Mouse (Mus musculus) midbrain, embryonic 15.5 days (tissue): ENCODE results near the gene Ldhd. TPM values are rescaled to one million over a fixed set of nuclear protein-coding genes. Genes with fewer than 3 reads are reported as not detected.

ENCODE experiments used
- ATAC-seq: fragments of 200-750 bp; cut with Nextera tagmentation; replicated peaks from 2 replicates; pipeline ENCODE4 v1.8.0; 2017; ENCODE audit warnings: moderate TSS enrichment
- H3K27ac ChIP-seq: fragments of 300-500 bp; sonication (generic); 2 replicates; pipeline ENCODE4 v1.5.1; 2015; ENCODE audit warnings: mild to moderate bottlenecking, inconsistent platforms
- H3K27me3 ChIP-seq: fragments of 300-500 bp; sonication (generic); replicated peaks from 2 replicates; pipeline ENCODE4 v1.6.1; 2015; ENCODE audit warnings: inconsistent platforms
- H3K36me3 ChIP-seq: fragments of 300-500 bp; sonication (generic); replicated peaks from 2 replicates; pipeline ENCODE4 v1.6.1; 2015; ENCODE audit warnings: inconsistent platforms
- H3K4me1 ChIP-seq: fragments of 300-500 bp; sonication (generic); 2 replicates; pipeline ENCODE4 v1.6.1; 2015; ENCODE audit warnings: inconsistent platforms
- H3K4me2 ChIP-seq: fragments of 300-500 bp; sonication (generic); 2 replicates; pipeline ENCODE4 v1.6.1; 2015; ENCODE audit warnings: inconsistent platforms, mild to moderate bottlenecking, moderate library complexity
- H3K4me3 ChIP-seq: fragments of 300-500 bp; sonication (generic); 2 replicates; pipeline ENCODE4 v1.5.1; 2015; ENCODE audit warnings: mild to moderate bottlenecking, inconsistent platforms
- H3K9ac ChIP-seq: fragments of 300-500 bp; sonication (generic); 2 replicates; pipeline ENCODE4 v1.6.1; 2015; ENCODE audit warnings: mild to moderate bottlenecking, inconsistent platforms
- H3K9me3 ChIP-seq: fragments of 300-500 bp; sonication (generic); 2 replicates; pipeline ENCODE4 v1.6.1; 2016; ENCODE audit warnings: inconsistent platforms
- WGBS: fragments of 180-500 bp; shearing (Covaris S2); methylation state at CpG from one replicate; pipeline ENCODE4 v1.1.7; 2015; ENCODE audit warnings: mixed read lengths; 5-methylcytosine and 5-hydroxymethylcytosine counted together
- polyA plus RNA-seq: library from polyadenylated mRNA; unstranded; fragments of >200 nt; fragmentation: Nextera tagmentation; extraction: Ambion mirVana; gene quantifications from 2 replicates; pipeline ENCODE4 v1.2.1, GENCODE M21; 2015

Gene Ldhd
- polyA plus RNA-seq, 1 experiment from 2014 or later = 0.71 TPM

DNA sequence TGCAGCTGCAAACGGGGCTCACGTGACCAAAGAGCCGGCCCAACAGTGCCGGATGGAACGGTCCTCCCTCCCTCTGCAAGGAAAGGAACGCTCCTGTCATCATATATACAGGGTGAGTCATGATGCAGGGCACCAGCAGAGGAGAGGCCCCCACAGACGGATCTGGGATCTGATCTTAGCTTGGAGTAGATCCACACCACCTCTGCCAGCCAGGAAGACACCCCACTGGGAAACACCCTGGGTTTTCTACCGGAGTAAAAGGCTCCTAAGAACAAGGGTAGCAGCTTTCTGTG lies 3.7 kb downstream of the Ldhd start:
- Histone ChIP-seq H3K4me2 (no peak overlapping the region), H3K4me1 (peaks cover 11% of the 10 kb centered on the region; the same call in 1 of the 2 replicates), H3K27me3 (no peaks in the 10 kb centered on the region), H3K4me3 (no peak overlapping the region), H3K27ac (no peak overlapping the region), H3K36me3 (no peaks in the 10 kb centered on the region), H3K9ac (no peak overlapping the region), H3K9me3 (no peaks in the 10 kb centered on the region)
- 75% methylated on average over 8 of the region's 8 CpGs for WGBS
- ATAC-seq = no peak

DNA sequence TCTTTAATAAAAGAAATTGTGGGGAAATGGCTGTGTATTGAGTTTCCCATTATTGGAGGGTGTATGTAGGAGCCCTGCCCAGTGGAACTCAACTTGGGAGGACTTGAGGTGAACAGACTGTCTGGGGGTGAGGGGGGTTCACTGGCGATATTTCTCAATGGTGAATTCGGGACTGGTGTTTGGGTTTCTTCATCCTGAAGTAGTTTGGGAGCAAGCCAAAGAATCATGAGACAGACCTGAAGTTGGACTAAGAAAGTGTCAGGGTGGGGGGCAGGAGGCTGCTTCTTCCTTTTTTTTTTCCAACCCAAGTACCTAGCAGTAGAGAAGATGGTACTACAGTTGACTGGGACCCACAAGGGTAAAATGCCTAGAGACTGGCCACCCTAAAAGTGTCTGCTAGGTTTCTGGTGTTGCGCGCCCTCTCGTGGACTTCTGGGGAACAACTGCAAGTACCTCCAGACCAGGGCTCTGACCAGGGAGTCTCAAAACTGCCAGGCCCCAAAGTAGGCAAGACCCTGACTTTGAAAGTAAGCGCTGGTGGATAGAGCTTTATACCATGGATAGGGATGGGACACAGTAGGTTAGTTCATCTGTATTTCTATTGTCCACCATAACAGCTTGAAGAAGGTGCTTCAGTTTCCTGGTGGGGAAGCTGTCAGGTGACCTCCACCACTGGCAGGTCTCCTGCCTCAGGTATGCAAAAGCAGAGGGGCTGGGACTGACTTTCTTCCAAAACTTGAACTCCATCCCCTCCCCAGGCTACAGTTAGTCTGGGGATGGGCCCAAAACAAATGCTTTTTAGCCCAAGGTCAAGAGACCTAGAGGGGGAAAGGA lies 4.3 kb downstream of the Ldhd start:
- no peaks in the 10 kb centered on the region for H3K36me3 ChIP-seq
- whole genome bisulfite sequencing = 31% methylated on average over 6 of the region's 6 CpGs
- no peaks in the 10 kb centered on the region for H3K27me3 ChIP-seq
- no peak overlapping the region for H3K27ac ChIP-seq
- no peak for ATAC-seq
- peaks cover 12% of the 10 kb centered on the region; the same call in 1 of the 2 replicates for H3K4me1 ChIP-seq
- H3K4me3 ChIP-seq = no peak overlapping the region
- H3K9me3 ChIP-seq = no peaks in the 10 kb centered on the region
- H3K9ac ChIP-seq = no peak overlapping the region
- H3K4me2 ChIP-seq = no peak overlapping the region

DNA sequence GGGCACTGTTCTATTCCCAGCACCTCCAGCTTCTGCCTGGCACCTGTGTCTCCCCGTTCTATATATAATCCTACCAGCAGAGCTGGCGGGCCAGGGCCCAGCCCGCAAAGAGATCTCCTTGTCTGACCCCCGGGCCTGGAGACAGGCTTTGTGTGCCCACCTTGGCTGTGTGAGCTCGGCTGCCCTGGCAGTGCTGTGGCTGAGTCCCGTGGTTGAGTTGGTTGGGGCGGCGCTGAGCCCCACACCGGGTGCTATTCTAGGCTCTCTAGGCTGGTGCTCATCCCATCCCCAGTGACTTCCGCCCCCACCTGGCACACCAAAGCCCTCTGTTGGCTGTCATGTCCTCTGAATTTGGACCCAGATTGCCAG lies 5.3 kb downstream of the Ldhd start:
- H3K9me3 ChIP-seq = no peaks in the 10 kb centered on the region
- no peak overlapping the region for H3K27ac ChIP-seq
- no peaks in the 10 kb centered on the region for H3K27me3 ChIP-seq
- peaks cover 9% of the 10 kb centered on the region; the same call in 1 of the 2 replicates for H3K4me1 ChIP-seq
- no peak overlapping the region for H3K4me2 ChIP-seq
- H3K4me3 ChIP-seq = no peak overlapping the region
- no peak for ATAC-seq
- no peak overlapping the region for H3K9ac ChIP-seq
- WGBS = 90% methylated on average over 10 of the region's 10 CpGs
- H3K36me3 ChIP-seq = no peaks in the 10 kb centered on the region

DNA sequence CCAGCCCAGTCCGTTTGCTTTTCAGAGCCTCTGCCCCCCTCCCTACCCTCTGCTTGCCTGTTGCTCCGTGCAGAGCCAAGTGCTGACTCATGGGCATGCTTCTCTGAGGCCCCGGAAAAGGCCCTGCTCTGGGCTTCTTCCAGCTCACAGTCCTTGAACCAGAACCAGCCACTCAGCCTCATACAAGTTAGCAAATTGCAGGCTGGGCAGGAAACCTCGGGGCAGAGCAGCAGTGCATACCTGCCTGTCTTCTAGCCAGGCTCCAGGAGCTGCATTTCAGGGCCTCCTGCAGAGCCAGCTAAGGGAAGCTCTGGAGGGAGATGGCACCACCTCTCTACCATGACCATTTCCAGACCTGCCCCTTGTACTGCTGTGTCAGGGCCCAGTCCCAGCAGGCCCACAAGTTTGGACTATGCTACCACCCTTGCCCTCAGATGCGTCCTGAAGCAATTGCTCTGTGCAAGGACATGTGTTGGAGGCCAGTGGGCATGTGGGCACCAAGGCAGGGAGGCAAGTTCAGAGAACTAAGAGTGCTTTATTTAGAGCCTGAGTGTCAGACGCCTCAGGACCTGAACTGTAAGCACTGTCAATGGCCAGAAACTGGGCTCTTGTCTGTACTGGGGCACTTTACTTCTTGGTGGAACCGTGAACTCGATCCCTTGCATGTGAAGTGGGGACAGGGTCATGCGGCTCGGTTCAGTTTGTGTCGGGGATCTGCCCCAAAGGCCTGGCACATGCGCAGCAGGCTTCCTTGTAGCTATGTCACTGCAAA lies 5.9 kb downstream of the Ldhd start:
- no peak overlapping the region for H3K4me3 ChIP-seq
- H3K9me3 ChIP-seq = no peaks in the 10 kb centered on the region
- WGBS = 84% methylated on average over 12 of the region's 12 CpGs
- no peaks in the 10 kb centered on the region for H3K36me3 ChIP-seq
- no peak overlapping the region for H3K27ac ChIP-seq
- no peak; the same call in 1 of the 2 replicates for ATAC-seq
- 0 out of 2 replicates have a peak, but pooled peaks cover 6% of the 10 kb centered on the region for H3K4me1 ChIP-seq
- no peak overlapping the region for H3K4me2 ChIP-seq
- H3K27me3 ChIP-seq = no peaks in the 10 kb centered on the region
- no peak overlapping the region for H3K9ac ChIP-seq

DNA sequence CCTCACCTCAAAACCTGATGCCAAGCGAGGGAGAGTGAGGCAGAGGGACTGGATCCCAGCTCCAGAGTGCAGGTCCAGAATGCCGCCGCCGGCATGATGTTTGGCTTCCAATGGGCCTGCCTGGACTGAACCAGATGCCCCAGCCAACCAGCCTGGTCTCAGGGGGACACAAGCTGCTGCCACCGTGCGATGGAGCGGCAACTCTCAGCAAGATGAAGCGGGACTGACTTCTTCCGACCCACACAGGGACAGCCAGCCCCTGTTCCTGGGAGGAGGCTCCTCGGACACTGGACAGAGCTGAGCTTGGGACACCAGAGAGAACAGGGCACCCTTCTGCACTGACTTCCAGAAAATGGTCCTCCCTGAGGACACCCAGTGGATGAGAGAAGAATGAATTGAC lies 7.6 kb downstream of the Ldhd start:
- H3K4me1 ChIP-seq = 0 out of 2 replicates have a peak, but pooled peaks cover 6% of the 10 kb centered on the region
- 0 out of 2 replicates have a peak overlapping the region, but pooled peaks have one; percentile 42 for H3K27ac ChIP-seq
- H3K36me3 ChIP-seq = no peaks in the 10 kb centered on the region
- 69% methylated on average over 10 of the region's 10 CpGs for WGBS
- no peak for ATAC-seq
- no peak overlapping the region for H3K4me3 ChIP-seq
- H3K9me3 ChIP-seq = no peaks in the 10 kb centered on the region
- no peak overlapping the region for H3K4me2 ChIP-seq
- H3K9ac ChIP-seq = no peak overlapping the region
- no peaks in the 10 kb centered on the region for H3K27me3 ChIP-seq

GRCm38 (mm10) chr8:111622104-111622503 lies 8.1 kb downstream of the Ldhd start:
- Histone ChIP-seq H3K4me3 (no peak overlapping the region), H3K27ac (0 out of 2 replicates have a peak overlapping the region, but pooled peaks have one; percentile 42), H3K27me3 (no peaks in the 10 kb centered on the region), H3K9me3 (no peaks in the 10 kb centered on the region), H3K9ac (no peak overlapping the region), H3K36me3 (no peaks in the 10 kb centered on the region), H3K4me2 (no peak overlapping the region), H3K4me1 (0 out of 2 replicates have a peak, but pooled peaks cover 6% of the 10 kb centered on the region)
- WGBS = 70% methylated on average over 3 of the region's 3 CpGs
- no peak for ATAC-seq

- H3K9me3 ChIP-seq = no peaks in the 10 kb centered on the region
- no peak overlapping the region for H3K4me2 ChIP-seq
- no peak overlapping the region for H3K4me3 ChIP-seq
- H3K27me3 ChIP-seq = no peaks in the 10 kb centered on the region
- H3K36me3 ChIP-seq = no peaks in the 10 kb centered on the region
- 67% methylated on average over 1 of the region's 1 CpGs for WGBS
- H3K27ac ChIP-seq = no peak overlapping the region
- H3K9ac ChIP-seq = no peak overlapping the region
- peaks cover 13% of the 10 kb centered on the region; the same call in 1 of the 2 replicates for H3K4me1 ChIP-seq
- no peak for ATAC-seq
Observed at GRCm38 (mm10) chr8:111619936-111620335, 10.2 kb downstream of the Ldhd start.

DNA sequence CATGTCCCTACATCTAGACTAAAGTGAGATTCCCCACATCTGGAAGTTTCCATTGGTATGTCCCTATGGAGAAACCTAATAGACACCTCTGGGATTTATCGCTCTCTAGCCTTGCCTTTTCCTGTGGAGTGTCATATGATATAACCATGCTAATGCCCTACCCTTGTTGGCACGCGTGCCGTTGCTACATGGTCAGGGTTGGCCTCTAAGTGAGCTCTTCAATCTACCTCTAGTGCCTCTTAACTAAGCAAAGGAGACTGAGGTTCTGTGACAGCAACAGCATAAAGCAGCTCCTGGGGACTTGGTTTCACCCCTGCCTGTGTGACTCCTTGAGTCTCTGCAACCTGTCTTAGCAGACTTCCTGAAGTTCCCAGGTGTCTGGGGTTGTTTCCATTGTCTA lies 11.9 kb downstream of the Ldhd start:
- H3K4me3 ChIP-seq = no peak overlapping the region
- H3K4me1 ChIP-seq = peaks cover 13% of the 10 kb centered on the region; the same call in 1 of the 2 replicates
- H3K27me3 ChIP-seq = no peaks in the 10 kb centered on the region
- no peak for ATAC-seq
- no peak overlapping the region for H3K27ac ChIP-seq
- H3K36me3 ChIP-seq = no peaks in the 10 kb centered on the region
- 93% methylated on average over 4 of the region's 4 CpGs for WGBS
- no peaks in the 10 kb centered on the region for H3K9me3 ChIP-seq
- no peak overlapping the region for H3K9ac ChIP-seq
- no peak overlapping the region for H3K4me2 ChIP-seq

- ATAC-seq = no peak
- H3K27me3 ChIP-seq = no peaks in the 10 kb centered on the region
Observed at GRCm38 (mm10) chr8:111617812-111618211, 12.4 kb downstream of the Ldhd start.

DNA sequence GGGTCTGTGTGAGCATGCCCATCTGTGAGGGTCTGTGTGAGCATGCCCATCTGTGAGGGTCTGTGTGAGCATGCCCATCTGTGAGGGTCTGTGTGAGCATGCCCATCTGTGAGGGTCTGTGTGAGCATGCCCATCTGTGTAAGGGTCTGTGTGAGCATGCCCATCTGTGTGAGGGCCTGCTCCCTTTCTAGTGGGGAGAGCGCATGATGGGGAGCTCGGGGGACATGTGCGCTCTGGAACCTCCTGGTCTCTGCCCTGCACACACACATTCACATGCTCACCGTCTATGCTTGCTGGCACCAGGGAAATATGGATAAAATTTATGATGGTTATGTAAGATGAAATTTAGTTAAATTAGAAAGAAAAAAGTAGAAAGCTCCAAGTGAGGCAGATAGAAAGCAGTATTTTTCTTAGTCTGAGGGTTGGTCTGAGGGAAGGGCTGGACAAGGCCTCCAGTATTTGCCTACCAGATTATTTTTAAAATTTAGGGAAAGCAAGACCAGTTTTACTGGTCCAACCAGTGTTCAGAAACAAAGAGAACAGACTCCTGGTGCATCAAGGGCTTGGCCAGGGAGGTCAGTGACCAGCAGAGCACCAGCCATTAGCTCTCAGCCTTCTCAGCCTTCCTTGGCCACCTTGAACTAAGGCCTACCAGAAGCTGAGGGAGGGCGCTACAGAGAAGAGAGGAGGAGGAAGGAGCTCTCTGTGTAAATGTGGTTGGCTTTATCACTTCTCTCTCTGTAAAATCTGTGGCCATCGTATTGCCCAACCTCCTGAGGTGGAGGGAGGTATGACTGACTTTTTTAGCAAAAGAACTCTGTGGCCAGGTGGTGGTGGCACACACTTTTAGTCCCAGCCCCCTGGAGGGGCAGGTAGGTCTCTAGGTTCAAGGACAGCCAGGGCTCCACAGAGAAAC lies 15.1 kb downstream of the Ldhd start:
- H3K4me3 ChIP-seq = no peak overlapping the region
- H3K36me3 ChIP-seq = 0 out of 2 replicates have a peak, but pooled peaks cover 6% of the 10 kb centered on the region
- H3K27me3 ChIP-seq = no peaks in the 10 kb centered on the region
- ATAC-seq = no peak
- H3K9ac ChIP-seq = no peak overlapping the region
- 94% methylated on average over 6 of the region's 6 CpGs for WGBS
- peaks cover 8% of the 10 kb centered on the region; the same call in 1 of the 2 replicates for H3K4me1 ChIP-seq
- H3K9me3 ChIP-seq = no peaks in the 10 kb centered on the region
- H3K4me2 ChIP-seq = no peak overlapping the region
- H3K27ac ChIP-seq = no peak overlapping the region

More at GRCm38 (mm10) chr8:111617812-111618211, 12.4 kb downstream of the Ldhd start:
- Histone ChIP-seq H3K4me1 (peaks cover 13% of the 10 kb centered on the region; the same call in 1 of the 2 replicates), H3K4me2 (no peak overlapping the region), H3K36me3 (no peaks in the 10 kb centered on the region), H3K4me3 (no peak overlapping the region), H3K9ac (no peak overlapping the region), H3K27ac (no peak overlapping the region), H3K9me3 (no peaks in the 10 kb centered on the region)
- WGBS = 51% methylated on average over 6 of the region's 6 CpGs

DNA sequence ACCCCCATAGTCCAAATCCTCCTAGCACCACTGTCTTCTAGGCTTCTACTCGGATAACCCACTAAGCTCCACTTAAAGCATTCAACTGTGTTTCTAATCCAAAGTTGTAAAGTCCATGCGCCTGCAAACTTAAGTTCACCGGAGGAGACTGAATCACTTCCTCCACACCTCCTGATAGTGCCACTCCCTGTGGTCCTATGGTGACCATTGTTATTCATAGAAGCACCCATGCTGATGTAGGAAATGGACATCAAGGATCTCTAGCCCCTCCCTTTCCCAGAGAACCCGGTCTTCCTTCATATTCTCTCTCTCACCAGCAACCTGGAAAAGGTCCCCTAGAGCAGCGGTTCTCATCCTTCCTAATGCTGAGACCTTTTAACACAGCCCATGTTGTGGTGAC lies 17.0 kb downstream of the Ldhd start:
- peaks cover 8% of the 10 kb centered on the region; the same call in 1 of the 2 replicates for H3K4me1 ChIP-seq
- no peaks in the 10 kb centered on the region for H3K27me3 ChIP-seq
- H3K9me3 ChIP-seq = no peaks in the 10 kb centered on the region
- WGBS = 82% methylated on average over 5 of the region's 5 CpGs
- no peak overlapping the region for H3K27ac ChIP-seq
- no peak for ATAC-seq
- no peak overlapping the region for H3K9ac ChIP-seq
- no peak overlapping the region for H3K4me2 ChIP-seq
- H3K4me3 ChIP-seq = no peak overlapping the region
- H3K36me3 ChIP-seq = 0 out of 2 replicates have a peak, but pooled peaks cover 6% of the 10 kb centered on the region
